Mouse (Mus musculus): ENCODE measurements around the gene Tcerg1l. TPM values are rescaled to one million over a fixed set of nuclear protein-coding genes. Genes with fewer than 3 reads are reported as not detected.

The Tcerg1l gene
- polyA plus RNA-seq, 2 experiments, result 1.2 TPM

- H3K4me2 ChIP-seq (replicated peaks; ENCODE audit: low read depth, low read length, severe bottlenecking), result no peak overlapping the region
- H3K27ac ChIP-seq (replicated peaks; ENCODE audit: low read depth, low read length), result no peak overlapping the region
- H3K27me3 ChIP-seq (ENCODE audit: control insufficient read depth, insufficient read depth, low read length), result no peaks in the 10 kb centered on the region
- no peak for ATAC-seq (ENCODE audit: low FRiP score, low read depth)
- WGBS, result 100% methylated on average over 1 of the region's 1 CpGs
- H3K36me3 ChIP-seq (ENCODE audit: control insufficient read depth, insufficient read depth, low read length), result no peaks in the 10 kb centered on the region
- H3K4me1 ChIP-seq (ENCODE audit: control insufficient read depth, insufficient read depth, low read length), result no peaks in the 10 kb centered on the region
- H3K9me3 ChIP-seq (ENCODE audit: control insufficient read depth, low read length), result no peaks in the 10 kb centered on the region
- H3K4me3 ChIP-seq (replicated peaks; ENCODE audit: low read length), result no peak overlapping the region
- H3K9ac ChIP-seq (ENCODE audit: low read depth, low read length, severe bottlenecking), result no peak overlapping the region
- no peak for TF ChIP-seq POLR2A (IDR thresholded peaks at IDR 0.05; ENCODE audit: borderline replicate concordance, extremely low read depth, insufficient read depth, insufficient read length)
- no peak for DNase-seq (ENCODE audit: low spot score)
Measured at GRCm38 (mm10) chr7:138313733-138314132, 83.8 kb downstream of the Tcerg1l start.

DNA sequence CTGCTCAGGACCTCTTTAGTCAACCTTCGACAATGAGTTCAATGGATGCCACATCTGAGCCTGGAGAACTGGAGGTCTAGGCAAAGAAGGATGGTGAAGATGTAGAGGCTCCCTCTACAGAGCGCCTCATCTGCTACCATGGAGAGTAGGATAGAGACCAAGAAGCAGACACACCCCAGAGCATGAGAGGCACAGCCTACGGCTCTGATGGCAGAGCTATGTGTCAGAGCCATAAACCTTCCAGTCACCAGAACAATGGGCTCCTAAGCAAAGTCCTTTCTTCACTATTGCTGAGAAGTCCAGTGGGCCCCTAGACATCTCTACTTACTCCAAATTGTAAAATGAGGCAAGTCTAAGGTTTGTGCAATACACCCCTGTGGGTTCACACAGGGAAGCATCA is 91.4 kb downstream of the Tcerg1l start:
- Histone ChIP-seq H3K4me3 (replicated peaks; ENCODE audit: low read length) (no peak overlapping the region), H3K9me3 (ENCODE audit: control insufficient read depth, low read length) (no peaks in the 10 kb centered on the region), H3K4me2 (replicated peaks; ENCODE audit: low read depth, low read length, severe bottlenecking) (no peak overlapping the region), H3K4me1 (ENCODE audit: control insufficient read depth, insufficient read depth, low read length) (no peaks in the 10 kb centered on the region), H3K27me3 (ENCODE audit: control insufficient read depth, insufficient read depth, low read length) (no peaks in the 10 kb centered on the region), H3K9ac (ENCODE audit: low read depth, low read length, severe bottlenecking) (no peak overlapping the region), H3K36me3 (ENCODE audit: control insufficient read depth, insufficient read depth, low read length) (no peaks in the 10 kb centered on the region), H3K27ac (replicated peaks; ENCODE audit: low read depth, low read length) (no peak overlapping the region)
- TF ChIP-seq POLR2A (IDR thresholded peaks at IDR 0.05; ENCODE audit: borderline replicate concordance, extremely low read depth, insufficient read depth, insufficient read length), result no peak
- ATAC-seq (ENCODE audit: low FRiP score, low read depth) (no peak), DNase-seq (ENCODE audit: low spot score) (no peak)
- 75% methylated on average over 3 of the region's 3 CpGs for WGBS

DNA sequence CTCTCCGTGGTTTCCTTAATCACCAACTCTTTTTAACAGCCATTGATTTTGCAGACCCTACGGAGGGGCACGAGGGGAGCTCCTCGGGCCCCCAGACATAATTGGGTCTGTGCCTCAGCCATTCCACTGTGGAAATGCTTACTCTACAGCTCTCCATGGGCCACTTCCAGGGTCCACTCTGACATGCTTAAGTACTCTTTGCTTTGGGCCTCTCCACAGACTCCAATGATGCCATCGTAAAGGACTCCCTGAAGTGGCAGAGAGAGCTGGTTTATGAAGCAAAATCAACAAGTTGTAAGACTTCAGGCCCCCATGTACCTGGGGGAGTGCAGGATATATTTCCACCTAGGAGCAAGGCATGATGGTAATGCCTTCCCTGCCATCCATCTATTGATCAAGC is 112.7 kb downstream of the Tcerg1l start:
- Histone ChIP-seq H3K9me3 (ENCODE audit: control insufficient read depth, low read length) (no peaks in the 10 kb centered on the region), H3K36me3 (ENCODE audit: control insufficient read depth, insufficient read depth, low read length) (no peaks in the 10 kb centered on the region), H3K9ac (ENCODE audit: low read depth, low read length, severe bottlenecking) (no peak overlapping the region), H3K4me2 (replicated peaks; ENCODE audit: low read depth, low read length, severe bottlenecking) (no peak overlapping the region), H3K27me3 (ENCODE audit: control insufficient read depth, insufficient read depth, low read length) (no peaks in the 10 kb centered on the region), H3K27ac (replicated peaks; ENCODE audit: low read depth, low read length) (no peak overlapping the region), H3K4me3 (replicated peaks; ENCODE audit: low read length) (no peak overlapping the region), H3K4me1 (ENCODE audit: control insufficient read depth, insufficient read depth, low read length) (peaks cover 10% of the 10 kb centered on the region)
- TF ChIP-seq POLR2A (IDR thresholded peaks at IDR 0.05; ENCODE audit: borderline replicate concordance, extremely low read depth, insufficient read depth, insufficient read length), result no peak
- WGBS, result 50% methylated on average over 5 of the region's 5 CpGs
- ATAC-seq (ENCODE audit: low FRiP score, low read depth) (no peak), DNase-seq (ENCODE audit: low spot score) (no peak)

- H3K4me2 ChIP-seq (replicated peaks; ENCODE audit: low read depth, low read length, severe bottlenecking), result no peak overlapping the region
- ATAC-seq (ENCODE audit: low FRiP score, low read depth), result no peak
- TF ChIP-seq POLR2A (IDR thresholded peaks at IDR 0.05; ENCODE audit: borderline replicate concordance, extremely low read depth, insufficient read depth, insufficient read length), result no peak
- H3K36me3 ChIP-seq (ENCODE audit: control insufficient read depth, insufficient read depth, low read length), result no peaks in the 10 kb centered on the region
- no peaks in the 10 kb centered on the region for H3K4me1 ChIP-seq (ENCODE audit: control insufficient read depth, insufficient read depth, low read length)
- DNase-seq (ENCODE audit: low spot score), result no peak
- no peak overlapping the region for H3K9ac ChIP-seq (ENCODE audit: low read depth, low read length, severe bottlenecking)
- no peak overlapping the region for H3K27ac ChIP-seq (replicated peaks; ENCODE audit: low read depth, low read length)
- H3K4me3 ChIP-seq (replicated peaks; ENCODE audit: low read length), result no peak overlapping the region
- no peaks in the 10 kb centered on the region for H3K9me3 ChIP-seq (ENCODE audit: control insufficient read depth, low read length)
- H3K27me3 ChIP-seq (ENCODE audit: control insufficient read depth, insufficient read depth, low read length), result no peaks in the 10 kb centered on the region
- 21% methylated on average over 1 of the region's 1 CpGs for WGBS
Measured at GRCm38 (mm10) chr7:138275263-138275662, 122.3 kb downstream of the Tcerg1l start.

- H3K36me3 ChIP-seq (ENCODE audit: control insufficient read depth, insufficient read depth, low read length), result no peaks in the 10 kb centered on the region
- H3K4me3 ChIP-seq (replicated peaks; ENCODE audit: low read length), result no peak overlapping the region
- peaks cover 9% of the 10 kb centered on the region; the same call in 1 of the 2 replicates for H3K4me1 ChIP-seq (ENCODE audit: control insufficient read depth, insufficient read depth, low read length)
- ATAC-seq (ENCODE audit: low FRiP score, low read depth), result no peak
- no peak overlapping the region for H3K9ac ChIP-seq (ENCODE audit: low read depth, low read length, severe bottlenecking)
- H3K9me3 ChIP-seq (ENCODE audit: control insufficient read depth, low read length), result no peaks in the 10 kb centered on the region
- no peak for DNase-seq (ENCODE audit: low spot score)
- H3K27me3 ChIP-seq (ENCODE audit: control insufficient read depth, insufficient read depth, low read length), result no peaks in the 10 kb centered on the region
- TF ChIP-seq POLR2A (IDR thresholded peaks at IDR 0.05; ENCODE audit: borderline replicate concordance, extremely low read depth, insufficient read depth, insufficient read length), result no peak
- H3K27ac ChIP-seq (replicated peaks; ENCODE audit: low read depth, low read length), result no peak overlapping the region
- no peak overlapping the region for H3K4me2 ChIP-seq (replicated peaks; ENCODE audit: low read depth, low read length, severe bottlenecking)
- WGBS, result 73% methylated on average over 7 of the region's 7 CpGs
Measured at GRCm38 (mm10) chr7:138271328-138271727, 126.2 kb downstream of the Tcerg1l start.

GRCm38 (mm10) chr7:138269386-138269785 is 128.1 kb downstream of the Tcerg1l start:
- H3K36me3 ChIP-seq (ENCODE audit: control insufficient read depth, insufficient read depth, low read length), result no peaks in the 10 kb centered on the region
- no peak for DNase-seq (ENCODE audit: low spot score)
- H3K4me2 ChIP-seq (replicated peaks; ENCODE audit: low read depth, low read length, severe bottlenecking), result no peak overlapping the region
- TF ChIP-seq POLR2A (IDR thresholded peaks at IDR 0.05; ENCODE audit: borderline replicate concordance, extremely low read depth, insufficient read depth, insufficient read length), result no peak
- ATAC-seq (ENCODE audit: low FRiP score, low read depth), result no peak
- no peak overlapping the region for H3K4me3 ChIP-seq (replicated peaks; ENCODE audit: low read length)
- H3K9ac ChIP-seq (ENCODE audit: low read depth, low read length, severe bottlenecking), result no peak overlapping the region
- WGBS, result 47% methylated on average over 8 of the region's 8 CpGs
- no peaks in the 10 kb centered on the region for H3K9me3 ChIP-seq (ENCODE audit: control insufficient read depth, low read length)
- peaks cover 9% of the 10 kb centered on the region; the same call in 1 of the 2 replicates for H3K4me1 ChIP-seq (ENCODE audit: control insufficient read depth, insufficient read depth, low read length)
- H3K27me3 ChIP-seq (ENCODE audit: control insufficient read depth, insufficient read depth, low read length), result no peaks in the 10 kb centered on the region
- no peak overlapping the region for H3K27ac ChIP-seq (replicated peaks; ENCODE audit: low read depth, low read length)
